Mouse (Mus musculus): ENCODE measurements at regions not wholly inside any gene's neighbourhood (a gene's known extent, or its start where the extent isn't known, plus 50 kb on each side); places are given as distances from the start of the nearest gene placed in this dataset.

GRCm38 (mm10) chr9:67117639-67118038 lies 68.4 kb upstream of the Tpm1 start:
- DNase-seq (ENCODE audit: low read depth): no peak

GRCm38 (mm10) chr9:67115991-67116390 lies 66.8 kb upstream of the Tpm1 start:
- peak; percentile 53 for DNase-seq (ENCODE audit: low read depth)

GRCm38 (mm10) chr9:67114099-67114498 lies 64.9 kb upstream of the Tpm1 start:
- no peak for DNase-seq (ENCODE audit: low read depth)

GRCm38 (mm10) chr9:67111836-67112584 lies 62.8 kb upstream of the Tpm1 start:
- DNase-seq (ENCODE audit: low read depth): no peak

- peak; percentile 51 for DNase-seq (ENCODE audit: low read depth)
Observed at GRCm38 (mm10) chr9:67107938-67108337, 58.7 kb upstream of the Tpm1 start.

GRCm38 (mm10) chr9:67105867-67106266 lies 56.7 kb upstream of the Tpm1 start:
- DNase-seq (ENCODE audit: low read depth): peak; percentile 77

- DNase-seq (ENCODE audit: low read depth): no peak
Observed at GRCm38 (mm10) chr9:67105216-67105615, 56.0 kb upstream of the Tpm1 start.

- DNase-seq (ENCODE audit: low read depth): peak; percentile 51
Observed at GRCm38 (mm10) chr9:67104616-67105015, 55.4 kb upstream of the Tpm1 start.

GRCm38 (mm10) chr9:67102578-67102977 lies 53.4 kb upstream of the Tpm1 start:
- no peak for DNase-seq (ENCODE audit: low read depth)

- no peak for DNase-seq (ENCODE audit: low read depth)
Observed at GRCm38 (mm10) chr9:67099471-67099870, 50.3 kb upstream of the Tpm1 start.
